Mouse (Mus musculus) heart, adult 2 months (tissue): ENCODE data around the gene Bcas3. TPM values are rescaled to one million over a fixed set of nuclear protein-coding genes. Genes with fewer than 3 reads are reported as not detected.

Experiments
- DNase-seq, 2 experiments: peaks; one replicate each; pipeline ENCODE4 v3.0.0; 2021
- H3K27ac ChIP-seq: fragments of 200-600 bp; 2 replicates; pipeline ENCODE4 v1.8.1; 2022
- H3K27me3 ChIP-seq: fragments of 200-500 bp; 2 replicates; pipeline ENCODE4 v1.6.1; 2012; ENCODE audit warnings: mild to moderate bottlenecking, low read length, inconsistent platforms, mixed read lengths; ENCODE audit not compliant: control insufficient read depth, insufficient read depth
- H3K36me3 ChIP-seq: fragments of 200-500 bp; 2 replicates; pipeline ENCODE4 v1.6.1; 2012; ENCODE audit warnings: low read length, inconsistent platforms; ENCODE audit not compliant: control insufficient read depth, insufficient read depth
- H3K4me1 ChIP-seq: fragments of 200-500 bp; 2 replicates; pipeline ENCODE4 v1.6.1; 2011; ENCODE audit warnings: low read length; ENCODE audit not compliant: control insufficient read depth, insufficient read depth
- H3K4me3 ChIP-seq: fragments of 200-600 bp; 2 replicates; pipeline ENCODE4 v1.8.1; 2022
- H3K79me2 ChIP-seq: fragments of 200-500 bp; replicated peaks from 2 replicates; pipeline ENCODE4 v1.6.1; 2012; ENCODE audit warnings: mild to moderate bottlenecking, inconsistent platforms, low read length, moderate library complexity, mixed read lengths; ENCODE audit not compliant: control insufficient read depth, insufficient read depth
- H3K9ac ChIP-seq: fragments of 200-500 bp; 2 replicates; pipeline ENCODE4 v1.6.1; 2012; ENCODE audit warnings: low read depth, mild to moderate bottlenecking, control low read depth, inconsistent platforms, low read length, mixed read lengths
- CTCF ChIP-seq: fragments of 200-600 bp; IDR thresholded peaks from 2 replicates; pipeline ENCODE4 v1.8.1; 2022; ENCODE audit warnings: antibody characterized with exemption, mild to moderate bottlenecking, moderate library complexity
- EP300 ChIP-seq: fragments of 200-500 bp; IDR thresholded peaks from 2 replicates; pipeline ENCODE4 v1.6.1; 2011; ENCODE audit warnings: low read depth, low read length, control low read depth; ENCODE audit not compliant: insufficient read depth
- POLR2A ChIP-seq: fragments of 200-500 bp; IDR thresholded peaks from 2 replicates; pipeline ENCODE4 v1.6.1; 2011; ENCODE audit warnings: mild to moderate bottlenecking, low read depth, low read length, control low read depth; ENCODE audit not compliant: insufficient read depth
- WGBS: fragments of 180-500 bp; shearing (Covaris S2); methylation state at CpG from one replicate; pipeline ENCODE4 v1.1.7; 2018; 5-methylcytosine and 5-hydroxymethylcytosine counted together
- intact Hi-C: fragments of 180-260 bp; cut with DNase I; formaldehyde crosslinking; loops from one replicate; pipeline ENCODE4 v1.15.1; 2025
- polyA plus RNA-seq: library from polyadenylated mRNA; depleted of rRNA; stranded (reverse); fragments of >200 nt; gene quantifications from 2 replicates; pipeline ENCODE4 v1.2.3, GENCODE M21; 2012
- total RNA-seq, 2 experiments: library from RNA; stranded (reverse); gene quantifications; 2 replicates each; pipeline ENCODE4 v1.2.3; 2021

The Bcas3 gene
- total and polyA plus RNA-seq, 3 experiments = 26.6 to 40.4 (median 36.0) TPM

DNA sequence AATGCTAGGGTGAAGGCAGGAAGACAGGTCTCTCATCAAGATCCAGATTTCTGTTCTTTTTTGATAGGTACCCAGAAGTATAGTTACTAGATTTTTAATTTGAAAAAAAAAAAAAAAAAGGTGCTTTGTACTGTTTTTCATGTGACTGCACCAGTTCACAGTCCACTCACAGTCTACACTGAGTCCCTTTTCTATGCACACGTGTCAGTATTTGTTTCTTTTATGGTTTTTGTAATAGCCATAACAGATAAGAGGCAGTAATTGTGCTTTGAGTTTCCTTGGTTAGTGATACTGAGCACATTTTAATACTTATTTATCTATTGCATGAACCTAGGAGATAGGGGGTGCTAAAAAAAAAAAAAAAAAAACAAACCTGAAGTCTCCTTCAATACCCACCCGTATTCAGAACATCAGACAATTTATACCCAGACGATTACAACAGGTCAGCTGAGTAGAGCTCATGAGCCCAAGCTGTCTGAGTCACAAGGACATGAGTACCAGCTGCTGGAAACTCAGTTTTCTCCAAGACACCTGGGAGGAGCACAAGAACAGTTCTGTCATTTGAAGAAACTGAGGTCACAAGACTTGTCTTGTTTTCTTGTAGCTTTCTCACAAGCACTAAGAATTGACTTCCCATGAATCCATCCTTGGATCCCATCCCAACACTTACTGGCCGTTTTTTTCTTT lies 351.2 kb downstream of the Bcas3 start:
- Histone ChIP-seq H3K9ac (no peak overlapping the region), H3K79me2 (no peaks in the 10 kb centered on the region), H3K27me3 (no peaks in the 10 kb centered on the region), H3K36me3 (no peaks in the 10 kb centered on the region), H3K27ac (no peak overlapping the region), H3K4me3 (no peak overlapping the region), H3K4me1 (no peaks in the 10 kb centered on the region)
- DNase-seq = no peak
- TF ChIP-seq CTCF = no peak
- no peak for TF ChIP-seq EP300
- TF ChIP-seq POLR2A = no peak
- intact Hi-C loops = no loop called here
- 77% methylated on average over 4 of the region's 4 CpGs for WGBS

DNA sequence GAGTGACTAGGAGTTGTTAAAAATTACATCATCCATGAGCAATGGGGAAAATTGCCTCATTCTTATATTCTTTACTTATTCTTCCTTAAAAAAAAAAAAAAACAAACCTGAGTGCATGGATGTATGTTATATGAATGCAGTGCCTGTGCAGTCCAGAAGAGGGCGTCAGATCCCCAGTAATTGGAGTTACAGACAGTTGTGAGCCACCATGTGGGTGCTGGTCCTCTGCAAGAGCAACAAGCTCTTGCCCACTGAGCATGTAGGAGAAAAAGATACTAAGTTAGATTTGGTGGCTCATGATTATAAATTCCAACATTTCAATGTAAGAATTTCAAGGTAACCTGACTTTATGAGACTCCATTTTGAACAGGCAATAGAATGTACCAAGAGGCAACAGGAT lies 353.7 kb downstream of the Bcas3 start:
- Histone ChIP-seq H3K4me3 (no peak overlapping the region), H3K27me3 (no peaks in the 10 kb centered on the region), H3K27ac (no peak overlapping the region), H3K9ac (no peak overlapping the region), H3K79me2 (no peaks in the 10 kb centered on the region), H3K4me1 (peaks cover 1% of the 10 kb centered on the region; the same call in 1 of the 2 replicates), H3K36me3 (no peaks in the 10 kb centered on the region)
- TF ChIP-seq EP300 (no peak), CTCF (peak; percentile 58), POLR2A (no peak)
- intact Hi-C loops = no loop called here
- no peak for DNase-seq
- WGBS = 41% methylated on average over 1 of the region's 1 CpGs

DNA sequence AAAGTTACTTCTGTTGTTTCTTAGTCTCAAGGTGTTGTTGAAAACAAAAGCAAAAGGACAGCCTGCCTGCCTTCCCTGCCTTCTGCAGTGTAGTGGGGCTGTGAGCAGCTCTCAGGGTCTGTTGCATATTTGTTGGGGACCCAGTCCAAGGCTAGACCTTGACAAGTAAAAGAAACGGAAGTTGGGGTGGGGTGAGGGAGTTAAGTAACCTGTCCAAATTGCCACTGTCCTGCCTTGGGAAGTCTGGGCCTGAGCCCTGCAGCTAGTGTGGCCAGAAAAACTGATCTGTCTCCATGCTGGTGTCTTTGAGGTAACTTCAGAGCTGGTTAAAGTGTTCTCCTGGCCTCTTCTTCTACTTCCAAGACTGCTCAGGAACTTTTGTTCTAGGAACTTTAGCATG lies 354.5 kb downstream of the Bcas3 start:
- peaks cover 1% of the 10 kb centered on the region; the same call in 1 of the 2 replicates for H3K4me1 ChIP-seq
- H3K4me3 ChIP-seq = no peak overlapping the region
- H3K27me3 ChIP-seq = no peaks in the 10 kb centered on the region
- H3K9ac ChIP-seq = no peak overlapping the region
- H3K27ac ChIP-seq = no peak overlapping the region
- no peak for DNase-seq
- TF ChIP-seq CTCF (no peak), POLR2A (no peak), EP300 (no peak)
- intact Hi-C loops = no loop called here
- no peaks in the 10 kb centered on the region for H3K79me2 ChIP-seq
- H3K36me3 ChIP-seq = no peaks in the 10 kb centered on the region
- WGBS = 96% methylated on average over 1 of the region's 1 CpGs

DNA sequence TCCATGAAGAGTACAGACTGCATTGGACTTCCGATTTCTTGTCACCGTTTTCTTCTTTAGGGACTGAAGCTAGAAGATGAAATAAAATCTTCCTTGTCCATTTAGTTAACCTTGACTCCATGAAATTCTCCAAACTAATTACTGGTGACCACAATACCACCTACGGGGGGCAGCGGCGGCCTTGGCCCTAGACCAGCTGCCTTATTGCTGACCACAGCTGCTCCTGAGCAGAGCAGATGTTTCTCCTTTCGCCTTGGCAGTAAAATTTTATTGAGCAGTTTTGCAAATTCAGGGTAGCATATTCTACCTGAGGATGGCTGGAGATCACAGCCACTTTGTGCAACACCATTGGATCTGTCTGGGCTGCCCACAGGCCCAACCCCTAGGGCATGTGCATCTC lies 356.2 kb downstream of the Bcas3 start:
- Histone ChIP-seq H3K27ac (no peak overlapping the region; the same call in 1 of the 2 replicates), H3K4me1 (peaks cover 5% of the 10 kb centered on the region), H3K36me3 (no peaks in the 10 kb centered on the region), H3K4me3 (no peak overlapping the region), H3K27me3 (no peaks in the 10 kb centered on the region), H3K9ac (no peak overlapping the region), H3K79me2 (no peaks in the 10 kb centered on the region)
- intact Hi-C loops = no loop called here
- TF ChIP-seq CTCF = no peak
- no peak for TF ChIP-seq EP300
- TF ChIP-seq POLR2A = no peak
- 95% methylated on average over 6 of the region's 6 CpGs for WGBS
- no peak for DNase-seq

DNA sequence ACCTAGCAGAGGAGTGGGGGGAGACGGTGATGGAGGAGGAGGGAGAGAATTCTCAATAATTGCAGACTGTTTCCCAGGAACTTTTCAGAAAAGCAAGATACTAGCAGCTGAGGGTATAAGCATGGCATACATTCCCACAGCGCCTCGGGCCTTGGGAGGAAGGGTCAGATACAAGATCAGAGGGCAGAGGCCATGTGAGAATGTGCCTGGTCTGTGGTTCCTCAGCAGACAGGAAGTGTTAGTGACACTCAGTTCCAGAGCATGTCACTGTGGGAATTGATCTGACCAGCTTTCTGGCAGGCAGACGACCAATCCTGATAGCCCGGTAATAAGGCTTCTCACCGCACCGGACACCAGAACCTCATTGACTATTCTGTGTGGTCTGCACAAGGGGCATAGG lies 357.2 kb downstream of the Bcas3 start:
- H3K36me3 ChIP-seq = no peaks in the 10 kb centered on the region
- DNase-seq = no peak
- WGBS = 71% methylated on average over 7 of the region's 7 CpGs
- no peaks in the 10 kb centered on the region for H3K79me2 ChIP-seq
- H3K27me3 ChIP-seq = no peaks in the 10 kb centered on the region
- peaks cover 5% of the 10 kb centered on the region for H3K4me1 ChIP-seq
- peak overlapping the region; percentile 43; the same call in 1 of the 2 replicates for H3K27ac ChIP-seq
- TF ChIP-seq EP300 (no peak), CTCF (no peak), POLR2A (no peak)
- intact Hi-C loops = no loop called here
- H3K4me3 ChIP-seq = no peak overlapping the region
- no peak overlapping the region for H3K9ac ChIP-seq

DNA sequence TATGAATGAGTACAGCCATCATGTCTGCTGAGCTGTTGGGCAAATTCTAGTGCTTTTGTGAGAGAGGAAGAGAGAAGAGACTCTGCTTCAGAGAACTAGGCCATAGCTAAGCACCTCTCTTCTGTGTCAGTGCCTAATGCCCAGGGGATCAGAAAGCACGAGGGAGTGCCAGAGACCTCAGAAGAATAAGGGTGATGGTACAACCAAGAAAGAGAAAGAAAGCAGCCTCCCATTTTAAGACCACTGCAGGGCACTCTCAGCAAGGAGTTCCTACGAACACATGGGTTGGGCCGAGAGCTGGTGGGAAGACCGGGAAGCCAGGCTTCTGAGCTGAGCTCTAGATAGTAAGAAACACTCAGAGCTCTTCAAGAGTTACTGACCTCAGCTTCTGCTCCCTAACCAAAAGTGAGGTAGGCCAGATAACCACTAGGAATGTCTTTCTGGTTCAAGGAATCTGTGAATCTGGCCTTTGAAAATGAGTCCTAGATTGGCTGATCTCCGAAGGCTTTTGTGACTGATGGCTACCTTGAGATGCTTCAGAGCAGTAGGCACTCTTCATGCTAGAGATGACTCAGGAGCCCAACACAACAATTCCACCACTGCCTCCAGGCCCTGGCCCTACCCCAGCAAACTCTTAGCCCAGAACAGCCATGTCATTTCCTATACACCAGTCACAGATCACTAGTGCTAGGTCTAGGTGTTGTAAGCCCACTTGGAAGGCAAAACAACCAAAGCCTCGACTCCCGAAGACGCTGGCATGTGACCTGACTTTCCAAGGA lies 359.2 kb downstream of the Bcas3 start:
- no peak for DNase-seq
- H3K9ac ChIP-seq = no peak overlapping the region
- H3K4me3 ChIP-seq = no peak overlapping the region
- peaks cover 5% of the 10 kb centered on the region for H3K4me1 ChIP-seq
- H3K79me2 ChIP-seq = no peaks in the 10 kb centered on the region
- H3K27me3 ChIP-seq = no peaks in the 10 kb centered on the region
- intact Hi-C loops = no loop called here
- 89% methylated on average over 8 of the region's 8 CpGs for WGBS
- no peak for TF ChIP-seq CTCF
- H3K36me3 ChIP-seq = no peaks in the 10 kb centered on the region
- peak overlapping the region; percentile 39 for H3K27ac ChIP-seq
